Comparison of ENCODE assay signal across 8 mouse cellular contexts in the genomic region with DNA sequence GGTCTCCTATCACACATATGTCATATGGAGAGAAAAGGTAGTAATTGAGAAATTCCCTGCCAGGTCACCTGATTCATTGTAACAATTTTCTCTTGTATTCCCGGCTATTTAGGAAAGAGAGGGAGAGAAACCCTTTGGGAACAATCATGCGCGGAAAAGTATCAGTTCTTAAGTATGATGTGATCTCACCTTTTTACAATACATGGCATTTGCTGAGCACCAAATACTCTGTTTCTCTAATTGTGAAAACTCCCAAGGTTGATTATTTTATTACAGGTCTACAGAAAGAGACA. TPM values are rescaled to one million over a fixed set of nuclear protein-coding genes. Genes with fewer than 3 reads are reported as not detected.
DNase-seq lines count a peak whose midpoint lies in the region; ATAC-seq and TF ChIP-seq lines count a peak whose summit lies in the region.

No protein-coding gene starts in this region.

- 46% methylated on average over 3 of the region's 3 CpGs for WGBS in kidney, embryonic 14.5 days
- 44% methylated on average over 3 of the region's 3 CpGs for WGBS in embryonic facial prominence, embryonic 10.5 days
- WGBS in hindbrain, postnatal 0 days = 38% methylated on average over 3 of the region's 3 CpGs
- 39% methylated on average over 3 of the region's 3 CpGs for WGBS in midbrain, embryonic 15.5 days

- peak overlapping the region; percentile 57; the same call in 1 of the 2 replicates for H3K9ac ChIP-seq in kidney, embryonic 14.5 days (ENCODE audit: low read depth, low read length)
- peak overlapping the region; percentile 72 for H3K9ac ChIP-seq in hindbrain, postnatal 0 days (replicated peaks; ENCODE audit: low read length)
- H3K9ac ChIP-seq in midbrain, embryonic 15.5 days = peak overlapping the region; percentile 78; the same call in 1 of the 2 replicates

- DNase-seq in kidney, postnatal 10 days = no peak
- DNase-seq in embryonic facial prominence, embryonic 10.5 days (ENCODE audit: low spot score) = no peak
- DNase-seq in hindbrain, postnatal 0 days (ENCODE audit: low spot score) = no peak
- DNase-seq in frontal cortex, postnatal 25 days (ENCODE audit: low spot score in 2 of 2) = no peak
- no peak for DNase-seq in gastrocnemius, postnatal 14 days
- no peak for DNase-seq in left cerebral cortex, postnatal 4 days

- no peak overlapping the region; the same call in 1 of the 2 replicates for H3K27ac ChIP-seq in kidney, embryonic 14.5 days (ENCODE audit: low read depth, low read length)
- H3K27ac ChIP-seq in embryonic facial prominence, embryonic 10.5 days (replicated peaks) = peak overlapping the region; percentile 94; the same call in 1 of the 2 replicates
- H3K27ac ChIP-seq in hindbrain, postnatal 0 days = peak overlapping the region; percentile 93
- H3K27ac ChIP-seq in midbrain, embryonic 15.5 days = peak overlapping the region; percentile 96

- peak overlapping the region; percentile 46 for H3K4me2 ChIP-seq in kidney, embryonic 14.5 days (replicated peaks; ENCODE audit: low read depth, low read length)
- H3K4me2 ChIP-seq in hindbrain, postnatal 0 days (ENCODE audit: low read depth, low read length) = peak overlapping the region; percentile 63
- peak overlapping the region; percentile 70 for H3K4me2 ChIP-seq in midbrain, embryonic 15.5 days

- no peaks in the 10 kb centered on the region for H3K27me3 ChIP-seq in kidney, embryonic 14.5 days (ENCODE audit: control insufficient read depth, insufficient read depth, low read length)
- no peaks in the 10 kb centered on the region for H3K27me3 ChIP-seq in embryonic facial prominence, embryonic 10.5 days (replicated peaks; ENCODE audit: low read depth, poor library complexity, severe bottlenecking)
- no peaks in the 10 kb centered on the region for H3K27me3 ChIP-seq in hindbrain, postnatal 0 days (ENCODE audit: insufficient read depth, low read length)
- no peaks in the 10 kb centered on the region; the same call in 1 of the 2 replicates for H3K27me3 ChIP-seq in midbrain, embryonic 15.5 days (replicated peaks)

- intact Hi-C loops in gastrocnemius, postnatal 14 days (cut with DNase I; ENCODE audit: low total_unique reads) = no loop called here
- intact Hi-C loops in left cerebral cortex, postnatal 4 days (cut with DNase I) = no loop called here

- ATAC-seq in kidney, embryonic 14.5 days (ENCODE audit: low FRiP score, low TSS enrichment) = no peak
- no peak for ATAC-seq in hindbrain, postnatal 0 days
- ATAC-seq in midbrain, embryonic 15.5 days (replicated peaks) = no peak

- peak overlapping the region; percentile 54 for H3K4me3 ChIP-seq in kidney, embryonic 14.5 days (ENCODE audit: low read length)
- H3K4me3 ChIP-seq in embryonic facial prominence, embryonic 10.5 days = peak overlapping the region; percentile 78
- peak overlapping the region; percentile 69 for H3K4me3 ChIP-seq in hindbrain, postnatal 0 days (ENCODE audit: low read length)
- peak overlapping the region; percentile 87 for H3K4me3 ChIP-seq in midbrain, embryonic 15.5 days

- H3K4me1 ChIP-seq in kidney, embryonic 14.5 days (ENCODE audit: control insufficient read depth, insufficient read depth, low read length) = no peaks in the 10 kb centered on the region
- peaks cover 8% of the 10 kb centered on the region for H3K4me1 ChIP-seq in embryonic facial prominence, embryonic 10.5 days
- H3K4me1 ChIP-seq in hindbrain, postnatal 0 days (ENCODE audit: insufficient read depth, low read length) = peaks cover 3% of the 10 kb centered on the region; the same call in 1 of the 2 replicates
- H3K4me1 ChIP-seq in midbrain, embryonic 15.5 days = peaks cover 6% of the 10 kb centered on the region

- no peaks in the 10 kb centered on the region for H3K9me3 ChIP-seq in kidney, embryonic 14.5 days (ENCODE audit: control insufficient read depth, low read length)
- no peaks in the 10 kb centered on the region for H3K9me3 ChIP-seq in embryonic facial prominence, embryonic 10.5 days
- no peaks in the 10 kb centered on the region for H3K9me3 ChIP-seq in hindbrain, postnatal 0 days (ENCODE audit: low read length)
- no peaks in the 10 kb centered on the region for H3K9me3 ChIP-seq in midbrain, embryonic 15.5 days

- H3K36me3 ChIP-seq in kidney, embryonic 14.5 days (ENCODE audit: control insufficient read depth, insufficient read depth, low read length) = no peaks in the 10 kb centered on the region
- no peaks in the 10 kb centered on the region for H3K36me3 ChIP-seq in embryonic facial prominence, embryonic 10.5 days (replicated peaks)
- H3K36me3 ChIP-seq in hindbrain, postnatal 0 days (ENCODE audit: insufficient read depth, low read length) = no peaks in the 10 kb centered on the region
- no peaks in the 10 kb centered on the region for H3K36me3 ChIP-seq in midbrain, embryonic 15.5 days (replicated peaks)

- no peak for TF ChIP-seq CTCF in hindbrain, postnatal 0 days (IDR thresholded peaks at IDR 0.05; ENCODE audit: low read depth)

RNA-seq across cellular contexts. Expression of a gene that starts 10.6 kb away (rescaled TPM):
- polyA plus RNA-seq in kidney, embryonic 14.5 days (2014; fragmentation: Nextera tagmentation; extraction: Ambion mirVana) = 24.0 and 26.2 TPM in 2 replicates
- 14.2 TPM in 2 replicates for polyA plus RNA-seq in embryonic facial prominence, embryonic 10.5 days (2016; fragmentation: Nextera tagmentation; extraction: Ambion mirVana)
- total RNA-seq in hindbrain, postnatal 0 days (2014; rRNA removed) = 19.9 and 24.4 TPM in 2 replicates
- 15.9 and 16.4 TPM in 2 replicates for polyA plus RNA-seq in hindbrain, postnatal 0 days (2015; fragmentation: Nextera tagmentation; extraction: Ambion mirVana)
- polyA plus RNA-seq in midbrain, embryonic 15.5 days (2015; fragmentation: Nextera tagmentation; extraction: Ambion mirVana) = 15.7 and 19.3 TPM in 2 replicates
- total RNA-seq in gastrocnemius, postnatal 14 days (2021) = 10 to 100 TPM; 38.1 to 44.6 TPM
- 10 to 100 TPM; 26.4 to 33.8 TPM for total RNA-seq in left cerebral cortex, postnatal 4 days (2021)

RNA-seq across cellular contexts. Expression of a gene that starts 18.3 kb away (rescaled TPM):
- polyA plus RNA-seq in kidney, embryonic 14.5 days (2014; fragmentation: Nextera tagmentation; extraction: Ambion mirVana) = 32.8 and 42.8 TPM in 2 replicates
- 30.9 and 31.8 TPM in 2 replicates for polyA plus RNA-seq in embryonic facial prominence, embryonic 10.5 days (2016; fragmentation: Nextera tagmentation; extraction: Ambion mirVana)
- 4.5 and 4.9 TPM in 2 replicates for total RNA-seq in hindbrain, postnatal 0 days (2014; rRNA removed)
- 16.7 and 20.0 TPM in 2 replicates for polyA plus RNA-seq in hindbrain, postnatal 0 days (2015; fragmentation: Nextera tagmentation; extraction: Ambion mirVana)
- 20.5 and 23.4 TPM in 2 replicates for polyA plus RNA-seq in midbrain, embryonic 15.5 days (2015; fragmentation: Nextera tagmentation; extraction: Ambion mirVana)
- 1 to 10 TPM; 3.6 to 4.0 TPM for total RNA-seq in gastrocnemius, postnatal 14 days (2021)
- total RNA-seq in left cerebral cortex, postnatal 4 days (2021) = 10 to 100 TPM; 11.1 to 12.4 TPM
